12 mouse cellular contexts compared by ENCODE assay signal in genomic region chrX:11491235-11491634, GRCm38 (mm10).
DNase-seq lines count a peak whose midpoint lies in the region; ATAC-seq lines count a peak whose summit lies in the region.
"Had no signal": no experiment of that assay in that cellular context is flagged by ENCODE, and none has a peak within 500 bp of the region (broad histone marks: within the 10 kb centered on the region; RNA-seq: fewer than 3 reads in every experiment).

No protein-coding gene starts in this region.

- no peak overlapping the region for H3K4me2 ChIP-seq in neural tube, embryonic 11.5 days (ENCODE audit: low read depth)
- H3K4me2 ChIP-seq in neural tube, embryonic 15.5 days, result no peak overlapping the region
- no peak overlapping the region for H3K4me2 ChIP-seq in forebrain, embryonic 12.5 days

- WGBS in neural tube, embryonic 11.5 days, result 24% methylated on average over 5 of the region's 5 CpGs
- WGBS in neural tube, embryonic 15.5 days, result 29% methylated on average over 5 of the region's 5 CpGs
- 27% methylated on average over 5 of the region's 5 CpGs for WGBS in forebrain, embryonic 12.5 days

- intact Hi-C loops in heart, postnatal 36 days (cut with DNase I), result loop anchor here (5.0 kb wide), 1 partner anchor 74 kb away; no protein-coding TSS in a partner anchor

- H3K27me3 ChIP-seq in neural tube, embryonic 11.5 days (ENCODE audit: control insufficient read depth, insufficient read depth, low read length), result no peaks in the 10 kb centered on the region
- no peaks in the 10 kb centered on the region; the same call in 1 of the 2 replicates for H3K27me3 ChIP-seq in neural tube, embryonic 15.5 days (replicated peaks)
- no peaks in the 10 kb centered on the region for H3K27me3 ChIP-seq in forebrain, embryonic 12.5 days
- H3K27me3 ChIP-seq: CH12.LX had no signal

- H3K9me3 ChIP-seq in neural tube, embryonic 11.5 days (ENCODE audit: control insufficient read depth, low read length), result no peaks in the 10 kb centered on the region
- H3K9me3 ChIP-seq in neural tube, embryonic 15.5 days (replicated peaks), result no peaks in the 10 kb centered on the region
- H3K9me3 ChIP-seq in forebrain, embryonic 12.5 days, result no peaks in the 10 kb centered on the region
- H3K9me3 ChIP-seq: heart, embryonic 12.5 days had no signal

- no peak overlapping the region for H3K9ac ChIP-seq in neural tube, embryonic 11.5 days (ENCODE audit: low read length)
- no peak overlapping the region for H3K9ac ChIP-seq in neural tube, embryonic 15.5 days (replicated peaks)
- H3K9ac ChIP-seq in forebrain, embryonic 12.5 days, result no peak overlapping the region
- H3K9ac ChIP-seq: heart, embryonic 12.5 days had no signal

- ATAC-seq in neural tube, embryonic 11.5 days (ENCODE audit: insufficient read depth, low FRiP score, low TSS enrichment), result 0 out of 2 replicates have a peak, but pooled peaks have one; percentile 36
- no peak for ATAC-seq in neural tube, embryonic 15.5 days (ENCODE audit: low FRiP score)
- peak; percentile 53; the same call in 1 of the 2 replicates for ATAC-seq in forebrain, embryonic 12.5 days (ENCODE audit: low FRiP score)

- no peak overlapping the region; the same call in 1 of the 2 replicates for H3K27ac ChIP-seq in neural tube, embryonic 11.5 days (ENCODE audit: low read depth, low read length)
- H3K27ac ChIP-seq in neural tube, embryonic 15.5 days (replicated peaks), result no peak overlapping the region
- H3K27ac ChIP-seq in forebrain, embryonic 12.5 days, result peak overlapping the region; percentile 88

- H3K4me3 ChIP-seq in neural tube, embryonic 11.5 days (ENCODE audit: low read depth, low read length), result no peak overlapping the region
- H3K4me3 ChIP-seq in neural tube, embryonic 15.5 days (replicated peaks), result no peak overlapping the region
- no peak overlapping the region for H3K4me3 ChIP-seq in forebrain, embryonic 12.5 days (replicated peaks)
- H3K4me3 ChIP-seq: heart, embryonic 12.5 days had no signal

- DNase-seq in heart, postnatal 4 days, result peak; percentile 22
- DNase-seq in heart, postnatal 36 days, result no peak
- no peak for DNase-seq in neural tube, embryonic 11.5 days (ENCODE audit: low spot score)
- no peak for DNase-seq in left cerebral cortex, adult 9 months (ENCODE audit: low spot score in 2 of 2)
- no peak for DNase-seq in gastrocnemius, adult 8-10 months (ENCODE audit: low spot score in 2 of 2)
- DNase-seq: cerebellum, adult 9-11 months; kidney, adult 8-10 months; thymus, postnatal 14 days had no signal

- H3K4me1 ChIP-seq in neural tube, embryonic 11.5 days (ENCODE audit: control insufficient read depth, insufficient read depth, low read length), result no peaks in the 10 kb centered on the region; the same call in 1 of the 2 replicates
- H3K4me1 ChIP-seq in neural tube, embryonic 15.5 days, result peaks cover 27% of the 10 kb centered on the region
- H3K4me1 ChIP-seq in forebrain, embryonic 12.5 days, result peaks cover 46% of the 10 kb centered on the region

- H3K36me3 ChIP-seq in neural tube, embryonic 11.5 days (ENCODE audit: control insufficient read depth, insufficient read depth, low read length), result no peaks in the 10 kb centered on the region
- H3K36me3 ChIP-seq in neural tube, embryonic 15.5 days, result no peaks in the 10 kb centered on the region
- H3K36me3 ChIP-seq in forebrain, embryonic 12.5 days (replicated peaks), result no peaks in the 10 kb centered on the region
- H3K36me3 ChIP-seq: heart, embryonic 12.5 days had no signal
